Mouse (Mus musculus) left cerebral cortex, adult 11 months (tissue): ENCODE measurements around the gene Platr17.
A peak's percentile ranks its signal among the peaks of the same experiment; 100 is the strongest.
"Not testable (repeated sequence)": the region's sequence is repeated elsewhere in the genome, so short reads cannot be mapped to it uniquely, and the experiment has no call there.

ENCODE experiments used
- DNase-seq: peaks from one replicate; pipeline ENCODE4 v3.0.0; 2022; ENCODE audit warnings: low spot score

Gene Platr17

DNA sequence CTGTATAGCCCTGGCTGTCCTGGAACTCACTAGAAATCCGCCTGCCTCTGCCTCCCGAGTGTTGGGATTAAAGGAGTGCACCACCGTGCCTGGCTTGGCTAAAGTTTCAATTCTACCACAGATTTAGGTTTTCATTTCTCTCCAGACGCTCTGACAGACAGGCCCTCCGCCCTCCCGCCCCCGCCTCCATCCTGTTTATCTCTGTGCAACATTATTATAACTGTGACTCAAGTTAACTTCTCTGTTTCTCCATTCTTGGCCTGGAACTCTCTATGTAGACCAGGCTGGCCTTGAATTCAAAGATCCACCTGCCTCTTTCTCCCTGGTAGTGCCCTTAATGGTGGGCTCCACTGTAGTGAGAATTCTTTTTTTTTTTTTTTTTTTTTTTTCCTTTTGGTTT, 2.4 kb upstream of the Platr17 start:
- no peak for DNase-seq

DNA sequence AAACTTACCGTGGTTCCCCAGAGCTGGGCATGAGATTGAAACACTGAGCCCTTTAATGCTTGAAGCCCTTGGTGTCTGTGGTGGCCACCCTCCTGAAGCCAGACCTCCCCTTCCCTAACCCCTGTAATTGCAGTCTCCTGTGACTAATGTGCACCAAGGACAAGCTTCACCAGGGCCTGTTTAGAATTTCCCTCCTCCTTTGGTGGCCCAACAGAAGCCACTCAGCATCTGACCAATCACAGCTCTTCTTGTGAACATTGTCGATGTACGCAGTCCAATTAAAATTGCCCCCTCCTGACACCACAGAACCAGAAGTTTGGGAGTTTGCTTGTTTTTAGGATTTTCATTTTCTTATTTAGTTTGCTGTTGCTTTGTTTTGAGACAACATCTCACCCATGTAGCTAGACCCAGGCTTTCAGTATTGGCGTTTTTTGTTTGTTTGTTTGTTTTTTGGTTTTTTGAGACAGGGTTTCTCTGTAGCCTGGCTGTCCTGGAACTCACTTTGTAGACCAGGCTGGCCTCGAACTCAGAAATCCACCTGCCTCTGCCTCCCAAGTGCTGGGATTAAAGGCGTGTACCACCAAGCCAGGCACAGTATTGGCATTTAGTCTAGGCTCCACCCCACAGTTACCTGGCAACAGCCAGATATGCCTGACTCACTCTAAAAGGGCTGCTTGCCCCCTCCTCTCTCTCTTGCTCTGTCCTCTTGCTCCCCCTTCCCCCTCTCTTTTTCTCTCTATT, 854 bp upstream of the Platr17 start:
- not testable (repeated sequence) for DNase-seq

DNA sequence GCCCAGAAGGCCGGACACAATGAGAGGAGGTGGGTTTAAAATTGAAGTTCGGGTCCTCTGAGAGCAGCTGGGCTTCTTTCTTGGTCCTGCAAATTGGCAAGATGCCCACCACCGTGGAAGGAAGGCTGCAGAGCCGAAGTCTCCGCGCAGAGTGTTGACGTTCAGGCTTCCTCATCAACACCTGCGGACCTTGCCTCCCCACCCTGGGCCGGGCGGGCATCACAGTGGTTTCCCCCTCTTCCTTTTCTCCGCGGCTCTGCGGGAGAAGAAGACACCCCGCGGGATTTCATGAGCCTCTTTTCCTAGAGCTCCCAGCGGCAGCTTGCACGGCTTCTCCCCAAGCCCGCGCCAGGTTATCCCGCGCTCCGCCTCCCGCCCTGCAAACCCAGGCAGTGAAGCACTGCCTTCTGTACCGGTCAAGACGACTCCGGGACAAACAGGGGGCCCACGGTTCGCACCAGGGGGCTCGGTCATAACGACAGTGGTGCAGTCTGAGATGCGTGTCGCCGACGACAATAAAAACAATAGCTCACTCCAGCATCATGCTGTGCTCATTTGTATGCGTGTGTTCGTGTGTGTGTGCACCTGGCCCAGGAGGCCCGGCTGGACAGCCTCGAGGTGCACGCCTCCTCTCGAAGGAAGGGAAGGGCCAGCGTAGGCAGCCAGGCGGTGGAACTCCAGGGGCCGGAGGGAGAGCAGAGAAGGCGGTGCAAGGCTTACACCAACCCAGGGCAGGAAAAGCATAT, 3.6 kb downstream of the Platr17 start:
- no peak for DNase-seq

DNA sequence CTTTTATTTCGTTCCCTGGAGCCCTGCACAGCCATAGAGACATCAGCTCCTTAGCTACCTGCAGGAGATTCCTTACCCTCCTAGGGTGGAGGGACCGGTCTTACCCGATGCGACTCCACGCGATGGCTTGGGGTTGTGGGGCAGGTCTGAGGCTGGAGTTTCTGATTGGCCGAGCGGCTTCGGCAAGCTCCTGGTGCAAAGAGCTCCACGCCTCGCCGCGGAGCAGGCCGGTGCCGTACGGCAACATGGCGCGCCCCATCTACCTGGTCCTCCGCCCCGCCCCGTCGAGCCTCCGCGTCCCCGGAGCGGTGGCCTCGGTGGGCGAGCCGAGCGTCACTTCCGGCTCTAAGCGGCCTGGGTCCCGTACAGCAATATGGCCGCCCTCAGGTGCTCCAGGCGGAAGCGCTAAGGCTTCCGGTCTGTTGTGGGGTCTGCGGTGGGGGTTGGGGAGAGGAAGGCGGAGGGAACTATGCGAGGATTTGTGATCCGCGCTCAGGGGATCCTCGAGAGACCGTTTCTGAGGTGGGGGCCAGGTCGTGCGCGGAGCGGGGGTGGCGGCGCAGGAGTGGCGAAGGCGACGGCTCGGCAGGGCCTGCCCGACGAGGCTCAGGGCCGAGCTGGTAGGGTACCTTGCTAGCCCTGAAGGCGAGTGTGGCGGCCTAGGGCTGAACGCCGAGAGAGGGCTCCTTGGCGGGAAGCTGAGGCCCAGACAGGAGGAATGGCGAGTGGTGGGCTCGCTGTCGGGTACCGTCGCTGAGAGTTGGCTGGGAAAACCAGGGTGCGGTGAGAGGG, 4.3 kb downstream of the Platr17 start, which contains the start of gene Daxx:
TSS of gene Daxx (plus strand) at position 338 of the 792 bp plus-strand sequence.
- DNase-seq, result peak; percentile 97

DNA sequence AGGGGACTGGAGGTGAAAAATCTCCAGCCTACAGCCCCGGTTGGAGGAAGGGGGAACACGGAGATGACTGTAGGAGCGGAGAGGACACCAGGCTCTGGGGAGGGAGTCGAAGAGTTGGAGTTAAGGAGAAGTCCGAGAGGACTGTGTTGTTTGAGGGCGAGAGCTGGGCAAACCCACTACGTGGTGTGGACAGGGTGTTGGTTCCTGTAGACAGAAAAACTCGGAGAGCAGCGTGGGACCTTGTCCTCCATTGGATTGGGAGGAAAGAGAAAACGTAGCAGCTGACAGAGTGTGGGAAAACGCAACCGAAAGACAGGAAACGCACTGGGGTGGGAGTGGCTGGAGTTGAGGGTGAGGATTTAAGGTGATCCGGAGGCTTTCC, 4.9 kb downstream of the Platr17 start:
- DNase-seq, result no peak

DNA sequence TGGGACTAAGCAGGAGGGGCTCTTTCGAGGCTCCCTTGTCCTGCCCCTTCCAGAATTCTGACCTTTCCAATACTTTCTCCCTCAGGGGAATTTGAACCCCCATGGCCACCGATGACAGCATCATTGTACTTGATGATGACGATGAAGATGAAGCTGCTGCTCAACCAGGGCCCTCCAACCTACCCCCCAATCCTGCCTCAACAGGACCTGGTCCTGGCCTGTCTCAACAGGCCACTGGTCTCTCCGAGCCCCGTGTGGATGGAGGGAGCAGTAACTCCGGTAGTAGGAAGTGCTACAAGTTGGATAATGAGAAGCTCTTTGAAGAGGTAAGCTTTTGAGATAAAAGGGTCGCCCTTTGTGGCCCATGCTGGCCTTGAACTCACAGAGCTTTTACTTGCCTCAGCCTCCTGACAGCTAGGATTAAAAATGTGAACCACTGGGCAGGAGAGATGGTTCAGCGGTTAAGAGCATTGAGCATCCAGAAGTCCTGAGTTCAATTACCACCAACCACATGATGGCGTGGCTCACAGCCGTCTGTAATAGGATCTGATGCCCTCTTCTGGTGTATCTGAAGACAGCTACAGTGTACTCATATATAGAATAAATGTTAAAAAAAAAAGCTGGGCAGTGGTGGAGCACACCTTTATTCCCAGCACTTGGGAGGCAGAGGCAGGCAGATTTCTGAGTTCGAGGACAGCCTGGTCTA, 5.6 kb downstream of the Platr17 start:
- no peak for DNase-seq

DNA sequence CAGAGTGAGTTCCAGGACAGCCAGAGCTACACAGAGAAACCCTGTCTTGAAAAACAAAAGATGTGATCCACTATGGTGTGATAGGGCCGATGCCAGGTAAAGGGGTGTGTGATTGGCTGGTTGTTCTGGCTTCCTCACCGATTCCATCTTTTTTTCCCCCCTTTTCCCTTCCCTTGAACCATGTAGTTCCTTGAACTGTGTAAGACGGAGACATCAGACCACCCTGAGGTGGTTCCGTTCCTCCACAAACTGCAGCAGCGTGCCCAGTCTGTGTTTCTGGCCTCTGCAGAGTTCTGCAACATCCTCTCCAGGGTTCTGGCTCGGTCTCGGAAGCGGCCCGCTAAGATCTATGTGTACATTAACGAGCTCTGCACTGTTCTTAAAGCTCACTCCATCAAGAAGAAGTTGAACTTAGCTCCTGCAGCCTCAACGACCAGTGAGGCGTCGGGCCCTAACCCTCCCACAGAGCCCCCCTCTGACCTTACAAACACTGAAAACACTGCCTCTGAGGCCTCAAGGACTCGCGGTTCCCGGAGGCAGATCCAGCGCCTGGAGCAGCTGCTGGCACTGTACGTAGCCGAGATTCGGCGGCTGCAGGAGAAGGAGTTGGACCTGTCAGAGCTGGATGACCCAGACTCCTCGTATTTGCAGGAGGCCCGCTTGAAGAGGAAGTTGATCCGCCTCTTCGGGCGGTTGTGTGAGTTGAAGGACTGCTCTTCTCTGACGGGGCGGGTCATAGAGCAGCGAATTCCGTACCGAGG, 6.3 kb downstream of the Platr17 start:
- DNase-seq, result no peak

DNA sequence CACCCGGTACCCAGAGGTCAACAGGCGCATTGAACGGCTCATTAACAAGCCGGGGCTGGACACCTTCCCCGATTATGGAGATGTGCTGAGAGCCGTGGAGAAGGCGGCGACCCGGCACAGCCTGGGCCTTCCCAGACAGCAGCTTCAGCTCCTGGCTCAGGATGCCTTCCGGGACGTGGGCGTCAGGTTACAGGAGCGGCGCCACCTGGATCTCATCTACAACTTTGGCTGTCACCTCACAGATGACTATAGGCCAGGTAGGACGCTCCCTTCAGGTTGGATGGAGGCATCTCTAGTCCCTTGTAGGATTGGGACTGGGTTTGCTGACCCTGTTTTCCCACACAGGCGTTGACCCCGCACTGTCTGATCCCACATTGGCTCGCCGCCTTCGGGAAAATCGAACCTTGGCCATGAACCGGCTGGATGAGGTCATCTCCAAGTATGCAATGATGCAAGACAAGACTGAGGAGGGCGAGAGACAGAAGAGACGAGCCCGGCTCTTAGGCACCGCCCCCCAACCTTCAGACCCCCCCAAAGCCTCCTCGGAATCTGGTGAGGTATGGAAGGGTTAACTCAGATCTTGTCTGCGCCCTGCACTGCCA, 7.0 kb downstream of the Platr17 start:
- no peak for DNase-seq

DNA sequence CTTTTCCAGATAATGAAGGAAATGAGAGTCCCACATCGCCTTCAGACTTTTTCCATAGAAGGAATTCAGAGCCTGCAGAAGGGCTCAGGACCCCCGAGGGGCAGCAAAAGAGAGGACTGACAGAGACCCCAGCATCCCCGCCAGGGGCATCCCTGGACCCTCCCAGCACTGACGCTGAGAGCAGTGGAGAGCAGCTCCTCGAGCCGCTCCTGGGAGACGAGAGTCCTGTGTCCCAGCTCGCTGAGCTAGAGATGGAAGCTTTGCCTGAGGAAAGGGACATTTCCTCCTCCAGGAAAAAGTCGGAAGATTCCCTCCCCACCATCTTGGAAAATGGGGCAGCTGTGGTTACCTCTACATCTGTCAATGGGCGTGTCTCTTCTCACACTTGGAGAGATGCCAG, 8.3 kb downstream of the Platr17 start:
- no peak for DNase-seq

DNA sequence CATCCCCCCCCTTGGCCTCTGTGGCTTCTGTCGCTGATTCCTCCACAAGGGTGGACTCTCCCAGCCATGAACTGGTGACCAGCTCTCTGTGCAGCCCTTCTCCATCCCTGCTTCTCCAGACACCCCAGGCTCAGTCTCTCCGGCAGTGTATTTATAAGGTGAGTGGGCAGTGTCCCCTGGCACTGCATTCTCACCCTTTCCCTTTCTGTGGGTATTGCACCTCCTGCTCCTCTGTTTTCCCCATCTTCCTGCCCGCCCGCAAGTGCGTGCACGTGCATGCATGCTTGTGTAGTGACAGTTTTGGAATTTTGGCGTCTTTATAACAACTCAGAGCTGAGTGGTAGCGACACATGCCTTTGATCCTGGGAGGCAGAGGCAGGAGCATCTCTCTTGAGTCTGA, 9.0 kb downstream of the Platr17 start:
- no peak for DNase-seq

DNA sequence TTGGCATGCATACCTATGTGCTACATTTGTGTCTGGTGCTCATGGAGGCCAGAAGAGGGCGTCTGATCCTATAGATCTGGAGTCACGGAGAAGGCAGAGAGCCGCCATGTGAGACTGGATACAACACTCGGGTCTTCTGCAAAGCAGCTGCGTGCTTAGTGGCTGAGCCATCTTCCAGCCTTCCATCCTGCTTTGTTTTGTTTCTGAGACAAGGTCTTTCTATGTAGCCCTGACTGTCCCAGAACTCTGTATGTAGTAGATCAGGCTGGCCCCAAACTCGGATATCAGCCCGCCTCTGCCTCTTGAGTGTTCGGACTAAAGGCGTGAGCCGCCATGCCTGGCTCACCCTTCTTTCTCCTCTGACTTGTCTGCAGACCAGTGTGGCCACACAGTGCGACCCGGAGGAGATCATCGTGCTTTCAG, 10.0 kb downstream of the Platr17 start:
- DNase-seq, result no peak

DNA sequence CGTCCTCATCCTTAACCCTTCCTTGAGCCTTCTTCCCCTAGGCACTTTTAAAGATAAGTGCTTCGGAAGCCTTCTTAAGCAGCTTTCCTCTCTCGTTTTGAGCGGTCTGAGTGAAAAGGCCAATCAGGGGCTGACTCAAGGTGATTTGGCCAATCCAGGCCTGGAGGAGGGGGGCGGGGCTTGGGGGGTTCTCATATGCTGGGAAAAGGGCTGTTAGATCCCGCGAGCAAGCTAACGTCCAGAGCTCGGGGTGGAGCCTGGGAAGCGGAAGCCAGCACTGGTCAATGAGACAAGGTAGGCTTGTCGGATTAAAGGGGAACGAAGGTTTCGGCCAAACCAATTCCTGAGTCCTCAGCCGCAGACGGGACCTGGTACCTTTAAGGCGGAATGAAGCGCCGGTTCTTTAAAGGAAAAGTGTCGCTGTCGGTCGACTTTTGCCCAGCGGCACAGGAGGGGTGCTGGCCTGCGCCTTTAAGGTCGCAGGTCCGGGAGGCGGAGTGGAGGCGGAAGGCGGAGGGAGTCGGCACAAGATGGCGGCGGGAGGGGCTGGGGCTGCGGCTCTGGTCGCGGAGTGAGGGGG, 10.8 kb downstream of the Platr17 start, which contains the start of the genes Tapbp and Zbtb22:
TSS of gene Tapbp (plus strand) at position 229 of the 580 bp plus-strand sequence.
TSS of gene Zbtb22 (plus strand) at position 234 of the 580 bp plus-strand sequence.
- peak; percentile 93 for DNase-seq

DNA sequence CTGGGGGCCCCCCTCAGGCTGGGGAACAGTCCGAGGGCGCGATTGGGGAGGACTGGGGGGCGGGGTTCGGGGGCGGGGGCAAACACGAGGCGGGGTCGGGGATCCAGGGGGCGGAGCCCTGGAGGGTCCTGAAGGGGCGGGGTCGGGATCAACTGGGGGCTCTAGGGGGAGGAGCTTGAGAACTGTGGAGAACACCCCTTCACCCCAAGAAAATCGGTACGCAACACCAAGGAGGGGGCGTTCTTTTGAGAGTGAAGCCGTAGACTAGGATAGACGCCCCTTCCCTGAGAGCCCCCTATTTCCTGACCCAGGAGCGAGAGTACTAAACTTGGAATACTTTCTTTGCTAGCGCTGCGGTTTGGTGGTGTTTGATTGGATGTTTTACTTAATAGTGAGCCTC, 11.4 kb downstream of the Platr17 start:
- DNase-seq, result no peak

DNA sequence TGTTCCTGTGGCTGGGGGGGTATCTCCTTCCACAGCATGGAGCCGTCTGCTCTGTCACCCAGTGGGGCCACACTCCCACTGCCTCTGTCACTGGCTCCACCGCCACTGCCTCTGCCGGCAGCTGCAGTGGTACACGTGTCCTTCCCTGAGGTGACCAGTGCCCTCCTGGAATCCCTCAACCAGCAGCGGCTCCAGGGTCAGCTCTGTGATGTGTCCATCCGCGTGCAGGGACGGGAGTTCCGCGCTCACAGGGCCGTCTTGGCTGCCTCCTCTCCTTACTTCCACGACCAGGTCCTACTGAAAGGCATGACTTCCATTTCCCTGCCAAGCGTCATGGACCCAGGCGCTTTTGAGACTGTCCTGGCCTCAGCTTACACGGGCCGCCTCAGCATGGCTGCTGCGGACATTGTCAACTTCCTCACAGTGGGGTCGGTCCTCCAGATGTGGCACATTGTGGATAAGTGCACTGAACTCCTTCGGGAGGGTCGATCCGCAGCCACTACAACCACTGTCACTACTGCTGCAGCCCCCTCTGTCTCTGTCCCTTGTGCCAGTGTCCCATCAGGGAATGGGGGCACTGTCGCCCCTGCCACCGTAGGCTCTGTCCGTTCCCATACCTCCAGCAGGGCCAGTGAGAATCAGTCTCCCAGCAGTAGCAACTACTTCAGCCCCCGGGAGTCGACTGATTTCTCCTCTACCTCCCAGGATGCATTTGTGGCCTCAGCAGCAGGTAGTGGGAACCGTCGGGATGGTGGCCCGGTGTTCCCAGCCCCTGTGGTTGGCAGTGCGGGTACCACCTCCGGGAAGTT, 12.1 kb downstream of the Platr17 start:
- DNase-seq, result no peak

DNA sequence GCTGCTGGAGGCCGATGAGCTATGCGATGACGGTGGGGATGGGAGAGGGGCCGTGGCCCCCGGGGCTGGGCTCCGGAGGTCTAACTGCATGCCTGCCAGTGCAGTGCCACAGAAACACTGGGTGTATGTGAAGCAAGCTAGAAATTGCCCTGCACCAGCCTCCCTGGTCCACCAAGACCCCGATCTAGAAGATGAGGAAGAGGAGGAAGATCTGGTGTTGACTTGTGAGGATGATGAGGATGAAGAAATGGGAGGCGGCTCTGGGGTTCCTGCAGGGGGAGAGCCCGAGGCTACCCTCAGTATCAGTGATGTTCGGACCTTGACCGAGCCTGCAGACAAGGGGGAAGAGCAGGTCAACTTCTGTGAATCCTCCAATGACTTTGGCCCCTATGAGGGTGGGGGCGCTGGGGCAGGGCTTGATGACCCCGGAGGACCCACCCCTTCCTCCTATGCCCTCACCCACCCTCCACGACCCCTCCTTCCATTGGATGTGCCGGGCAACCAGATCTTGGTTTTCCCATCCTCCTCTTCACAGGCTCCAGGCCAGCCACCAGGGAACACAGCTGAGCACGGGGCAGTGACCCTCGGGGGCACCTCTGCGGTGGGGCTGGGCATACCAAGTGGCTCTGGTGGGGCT, 12.8 kb downstream of the Platr17 start:
- DNase-seq, result no peak

DNA sequence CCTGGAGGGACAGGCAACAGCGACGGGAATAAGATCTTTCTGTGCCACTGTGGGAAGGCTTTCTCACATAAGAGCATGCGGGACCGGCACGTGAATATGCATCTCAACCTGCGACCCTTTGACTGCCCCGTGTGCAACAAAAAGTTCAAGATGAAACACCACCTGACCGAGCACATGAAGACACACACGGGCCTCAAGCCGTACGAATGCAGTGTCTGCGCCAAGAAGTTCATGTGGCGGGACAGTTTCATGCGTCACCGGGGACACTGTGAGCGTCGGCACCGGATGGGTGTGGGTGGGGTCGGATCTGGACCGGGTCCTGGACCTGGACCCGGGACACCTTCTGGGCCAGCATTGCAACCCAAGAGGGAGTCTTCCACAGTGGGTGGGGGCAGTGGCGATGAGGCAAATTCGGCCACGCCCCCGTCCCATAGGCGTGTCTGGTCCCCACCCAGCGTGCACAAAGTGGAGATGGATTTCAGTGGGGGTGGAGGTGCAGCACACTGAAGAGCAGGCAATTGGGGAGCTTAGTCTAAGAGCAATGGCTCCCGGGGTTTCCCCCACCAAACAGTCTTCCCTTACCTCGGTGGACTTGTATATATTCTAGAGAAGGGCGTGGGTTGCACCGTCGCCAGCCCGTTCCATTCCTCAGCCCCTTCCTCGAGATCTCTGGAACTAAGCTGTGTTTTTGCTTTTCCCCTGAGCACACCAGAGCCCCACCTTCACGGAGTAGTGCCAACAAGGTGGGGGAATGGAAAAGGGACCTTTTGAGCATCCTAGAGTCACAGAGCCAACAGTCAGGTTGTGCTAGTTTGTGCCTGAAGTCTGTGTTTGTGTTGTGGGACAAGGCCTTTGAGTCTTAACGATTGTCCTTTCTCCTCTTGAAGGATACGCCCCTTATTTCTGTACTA, 13.6 kb downstream of the Platr17 start:
- no peak for DNase-seq

DNA sequence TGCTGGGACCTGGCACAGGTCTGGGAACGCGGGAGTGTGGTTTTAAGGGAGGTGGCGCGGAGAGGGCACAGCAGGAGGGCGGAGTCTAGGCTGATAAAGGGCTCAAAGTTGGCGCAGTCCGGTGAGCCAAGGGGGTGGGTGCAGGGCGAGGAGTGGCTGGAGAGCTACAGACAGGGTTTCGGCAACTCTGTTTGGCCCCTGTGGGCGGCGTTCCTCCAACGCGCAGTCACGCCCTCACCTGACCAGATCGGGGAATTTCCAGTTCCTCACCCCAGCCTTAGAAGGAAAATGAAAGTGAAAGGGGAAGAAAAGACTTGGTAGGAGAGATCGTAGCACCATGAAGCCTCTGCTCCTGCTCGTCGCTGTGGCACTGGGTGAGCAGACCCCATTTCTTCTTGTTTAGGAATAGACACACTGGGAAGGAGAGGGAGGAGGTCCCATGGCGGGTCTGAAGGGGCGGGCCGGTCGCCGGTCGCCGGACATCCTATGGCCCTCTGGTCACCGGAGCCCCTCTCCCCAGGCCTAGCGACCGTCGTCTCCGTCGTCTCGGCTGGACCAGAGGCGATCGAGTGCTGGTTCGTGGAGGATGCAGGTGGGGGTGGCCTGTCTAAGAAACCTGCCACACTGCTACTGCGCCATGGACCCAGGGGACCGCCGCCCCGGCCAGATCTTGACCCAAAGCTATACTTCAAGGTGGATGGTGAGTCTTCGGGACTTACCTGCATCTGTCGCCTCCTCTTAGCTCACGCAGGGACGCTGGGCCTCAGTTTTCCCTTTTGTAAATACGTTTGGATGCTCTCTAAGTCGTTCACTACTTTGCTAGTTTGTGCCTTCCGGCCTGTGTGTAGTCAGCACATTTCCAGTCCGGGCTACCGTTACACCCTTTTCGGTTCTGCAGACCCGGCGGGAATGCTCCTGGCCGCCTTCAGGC, 14.7 kb downstream of the Platr17 start:
- DNase-seq, result no peak
